Mouse (Mus musculus) C2C12 (cell line): ENCODE measurements around the gene Cntnap2.

Source experiments
- CEBPB ChIP-seq: IDR thresholded peaks from one replicate; pipeline ENCODE4 v1.6.1; 2011; ENCODE audit warnings: low read depth, mild to moderate bottlenecking, control low read depth, moderate library complexity
- CTCF ChIP-seq: IDR thresholded peaks from one replicate; pipeline ENCODE4 v1.5.1; 2011; ENCODE audit not compliant: control insufficient read depth, insufficient read depth, insufficient read length
- MYOG ChIP-seq: IDR thresholded peaks from one replicate; pipeline ENCODE4 v1.6.1; 2011; ENCODE audit not compliant: control insufficient read depth, insufficient read length; ENCODE audit errors: extremely low read depth

- TF ChIP-seq CTCF: no peak
- no peak for TF ChIP-seq CEBPB
- TF ChIP-seq MYOG: no peak
Observed at GRCm38 (mm10) chr6:46033108-46033507, 974.0 kb downstream of the Cntnap2 start.
